Mouse (Mus musculus): ENCODE results near the gene Gm13287.
"Not testable (repeated sequence)": the region's sequence is repeated elsewhere in the genome, so short reads cannot be mapped to it uniquely, and the experiment has no call there.

The Gm13287 gene

GRCm38 (mm10) chr4:88802954-88803353 lies at the start of gene Gm13287:
TSS of gene Gm13287 (plus strand) at chr4:88803254.
- not testable (repeated sequence) for DNase-seq (ENCODE audit: low spot score)

GRCm38 (mm10) chr4:88754818-88755340 lies 48.2 kb upstream of the Gm13287 start, which contains the start of gene Gm13271:
TSS of gene Gm13271 (plus strand) at chr4:88754868.
- DNase-seq (ENCODE audit: low spot score), result peak; percentile 61

GRCm38 (mm10) chr4:88756581-88757513 lies 46.2 kb upstream of the Gm13287 start:
- not testable (repeated sequence) for DNase-seq (ENCODE audit: low spot score)

GRCm38 (mm10) chr4:88757628-88758031 lies 45.4 kb upstream of the Gm13287 start:
- DNase-seq (ENCODE audit: low spot score), result peak; percentile 89

- DNase-seq (ENCODE audit: low spot score), result not testable (repeated sequence)
These were observed 44.3 kb upstream of the Gm13287 start for GRCm38 (mm10) chr4:88758751-88759150.

GRCm38 (mm10) chr4:88759610-88760268 lies 43.3 kb upstream of the Gm13287 start, which contains the start of gene Gm13283:
TSS of gene Gm13283 (plus strand) at chr4:88760119.
- DNase-seq (ENCODE audit: low spot score), result not testable (repeated sequence)

- not testable (repeated sequence) for DNase-seq (ENCODE audit: low spot score)
These were observed 42.6 kb upstream of the Gm13287 start for GRCm38 (mm10) chr4:88760431-88760830.

- DNase-seq (ENCODE audit: low spot score), result peak; percentile 67
These were observed 41.3 kb upstream of the Gm13287 start for GRCm38 (mm10) chr4:88761776-88762175.

GRCm38 (mm10) chr4:88762341-88762740 lies 40.7 kb upstream of the Gm13287 start:
- DNase-seq (ENCODE audit: low spot score), result not testable (repeated sequence)

GRCm38 (mm10) chr4:88763384-88764018 lies 39.6 kb upstream of the Gm13287 start:
- not testable (repeated sequence) for DNase-seq (ENCODE audit: low spot score)

- DNase-seq (ENCODE audit: low spot score), result not testable (repeated sequence)
These were observed 29.5 kb upstream of the Gm13287 start, which contains the start of gene Gm13290 for GRCm38 (mm10) chr4:88773534-88773933. TSS of gene Gm13290 (plus strand) at chr4:88773834.

GRCm38 (mm10) chr4:88776622-88777021 lies 26.4 kb upstream of the Gm13287 start, which contains the start of gene Gm13289:
TSS of gene Gm13289 (plus strand) at chr4:88776922.
- DNase-seq (ENCODE audit: low spot score), result not testable (repeated sequence)

GRCm38 (mm10) chr4:88779550-88779949 lies 23.5 kb upstream of the Gm13287 start, which contains the start of gene Gm13272:
TSS of gene Gm13272 (plus strand) at chr4:88779850.
- not testable (repeated sequence) for DNase-seq (ENCODE audit: low spot score)

- DNase-seq (ENCODE audit: low spot score), result not testable (repeated sequence)
These were observed 22.7 kb upstream of the Gm13287 start for GRCm38 (mm10) chr4:88780320-88780719.

- not testable (repeated sequence) for DNase-seq (ENCODE audit: low spot score)
These were observed 21.2 kb upstream of the Gm13287 start, which contains the start of gene Ifnz for GRCm38 (mm10) chr4:88781831-88782230. TSS of gene Ifnz (plus strand) at chr4:88782131.

- DNase-seq (ENCODE audit: low spot score), result not testable (repeated sequence)
These were observed 20.7 kb upstream of the Gm13287 start for GRCm38 (mm10) chr4:88782335-88782734.

- DNase-seq (ENCODE audit: low spot score), result not testable (repeated sequence)
These were observed 17.6 kb upstream of the Gm13287 start, which contains the start of gene Gm13276 for GRCm38 (mm10) chr4:88785409-88785808. TSS of gene Gm13276 (plus strand) at chr4:88785709.

GRCm38 (mm10) chr4:88788402-88788801 lies 14.7 kb upstream of the Gm13287 start, which contains the start of gene Gm13277:
TSS of gene Gm13277 (plus strand) at chr4:88788632.
- peak; percentile 41 for DNase-seq (ENCODE audit: low spot score)

- DNase-seq (ENCODE audit: low spot score), result not testable (repeated sequence)
These were observed 11.8 kb upstream of the Gm13287 start, which contains the start of gene Gm13278 for GRCm38 (mm10) chr4:88791250-88791649. TSS of gene Gm13278 (plus strand) at chr4:88791550.

- peak; percentile 43 for DNase-seq (ENCODE audit: low spot score)
These were observed 8.9 kb upstream of the Gm13287 start, which contains the start of gene Gm13275 for GRCm38 (mm10) chr4:88793936-88794675. TSS of gene Gm13275 (plus strand) at chr4:88794487.
